18 mouse cellular contexts compared by ENCODE assay signal in the genomic region with DNA sequence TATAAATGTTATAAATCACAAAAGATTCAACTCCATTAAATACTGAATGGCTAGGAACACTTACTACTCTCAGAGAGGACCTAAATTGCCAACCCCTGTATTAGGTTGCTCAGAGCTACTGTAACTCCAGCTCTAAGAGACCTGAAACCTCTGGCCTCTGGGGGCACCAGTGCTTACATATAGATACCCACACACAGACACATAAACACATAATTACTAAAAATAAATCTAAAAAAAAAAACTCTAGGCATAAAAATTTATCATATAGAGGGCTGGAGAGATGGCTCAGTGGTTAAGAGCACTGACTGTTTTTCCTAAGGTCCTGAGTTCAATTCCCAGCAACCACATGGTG. TPM values are rescaled to one million over a fixed set of nuclear protein-coding genes. Genes with fewer than 3 reads are reported as not detected.
"Had no signal": no experiment of that assay in that cellular context is flagged by ENCODE, and none has a peak within 500 bp of the region (broad histone marks: within the 10 kb centered on the region; RNA-seq: fewer than 3 reads in every experiment).

No protein-coding gene starts in this region.

- H3K36me3 ChIP-seq: neural tube, embryonic 13.5 days had no signal

- H3K4me3 ChIP-seq: left cerebral cortex, adult 2 months; limb, embryonic 10.5 days; liver, embryonic 13.5 days; megakaryocyte, embryonic 14.5 days; midbrain, embryonic 12.5 days; neural tube, embryonic 13.5 days had no signal

- ATAC-seq: midbrain, embryonic 16.5 days had no signal

- H3K4me2 ChIP-seq: liver, embryonic 13.5 days; lung, embryonic 14.5 days; midbrain, embryonic 12.5 days; neural tube, embryonic 13.5 days had no signal

- H3K27me3 ChIP-seq: liver, embryonic 13.5 days; megakaryocyte, embryonic 14.5 days; midbrain, embryonic 12.5 days; neural tube, embryonic 13.5 days had no signal

- H3K27ac ChIP-seq: left cerebral cortex, adult 2 months; limb, embryonic 10.5 days; midbrain, embryonic 12.5 days; neural tube, embryonic 13.5 days had no signal

- DNase-seq: kidney, adult 11 months; kidney, postnatal 10 days; kidney, postnatal 4 days; liver, embryonic 13.5 days; lung, embryonic 14.5 days; lung, postnatal 14 days; retina, postnatal 1 day; right cerebral cortex, postnatal 4 days; spleen, adult 18-20 months; thymus, adult 2 months; thymus, postnatal 4 days had no signal

- H3K9me3 ChIP-seq: limb, embryonic 10.5 days; liver, embryonic 13.5 days; megakaryocyte, embryonic 14.5 days; midbrain, embryonic 12.5 days; neural tube, embryonic 13.5 days had no signal

- H3K9ac ChIP-seq: liver, embryonic 13.5 days; lung, embryonic 14.5 days; midbrain, embryonic 12.5 days; neural tube, embryonic 13.5 days had no signal

RNA-seq across cellular contexts. Expression of gene Cox4i2, which starts 46.8 kb away (rescaled TPM):
- polyA plus RNA-seq: macrophage had no signal
